Mouse (Mus musculus) stomach, postnatal 0 days (tissue): ENCODE results near the gene Tle2.

Experiments used
- CTCF ChIP-seq: IDR thresholded peaks from 2 replicates; pipeline ENCODE4 v1.5.1; 2016; ENCODE audit warnings: antibody characterized with exemption, low read depth, mild to moderate bottlenecking, moderate library complexity
- EP300 ChIP-seq: optimal IDR thresholded peaks from 2 replicates; pipeline ENCODE3; 2016; ENCODE audit warnings: antibody characterized with exemption

GRCm38 (mm10) chr10:81591846-81592245, 17.5 kb downstream of the Tle2 start:
- TF ChIP-seq EP300 = no peak
- no peak for TF ChIP-seq CTCF
